Mouse (Mus musculus) MEL (cell line): Measurements from ENCODE around the gene Klf1. TPM values are rescaled to one million over a fixed set of nuclear protein-coding genes. Genes with fewer than 3 reads are reported as not detected.
A peak's percentile ranks its signal among the peaks of the same experiment; 100 is the strongest.

Source experiments
- DNase-seq: peaks from one replicate; pipeline ENCODE4 v3.0.0; 2011; ENCODE audit warnings: low read depth, low spot score
- H3K27ac ChIP-seq: 2 replicates; pipeline ENCODE4 v1.5.1; 2012; ENCODE audit warnings: low read depth, mild to moderate bottlenecking, control low read depth, low read length, moderate library complexity; ENCODE audit not compliant: control insufficient read depth
- H3K27me3 ChIP-seq, 2 experiments: fragments of 150-350 bp in 1 of 2; sonication (generic) in 1 of 2; 2 replicates each; pipeline ENCODE4 v1.6.1; 2012; ENCODE audit warnings: low read length in 2 of 2, mild to moderate bottlenecking in 2 of 2, improper control_type of control experiment in 1 of 2, moderate library complexity in 1 of 2; ENCODE audit not compliant: insufficient read depth in 2 of 2, control insufficient read depth in 1 of 2
- H3K36me3 ChIP-seq, 2 experiments: 2 replicates each; pipeline ENCODE4 v1.6.1; 2012 to 2014; ENCODE audit warnings: low read length in 2 of 2, improper control_type of control experiment in 1 of 2, inconsistent platforms in 1 of 2, mild to moderate bottlenecking in 1 of 2; ENCODE audit not compliant: insufficient read depth in 2 of 2, control insufficient read depth in 1 of 2
- H3K4me1 ChIP-seq, 2 experiments: fragments of 150-350 bp in 1 of 2; sonication (generic) in 1 of 2; 2 replicates each; pipeline ENCODE4 v1.6.1; 2012; ENCODE audit warnings: low read length in 2 of 2, improper control_type of control experiment in 1 of 2, mild to moderate bottlenecking in 1 of 2; ENCODE audit not compliant: insufficient read depth in 2 of 2, control insufficient read depth in 1 of 2
- H3K4me3 ChIP-seq, 2 experiments: fragments of 150-350 bp in 1 of 2; sonication (generic) in 1 of 2; 2 replicates each; pipeline ENCODE4 v1.5.1; 2012; ENCODE audit warnings: low read depth in 2 of 2, low read length in 2 of 2, mild to moderate bottlenecking in 2 of 2, moderate library complexity in 2 of 2, control low read depth in 1 of 2, improper control_type of control experiment in 1 of 2; ENCODE audit not compliant: control insufficient read depth in 1 of 2, insufficient read depth in 1 of 2
- H3K79me2 ChIP-seq: 2 replicates; pipeline ENCODE4 v1.6.1; 2012; ENCODE audit warnings: mild to moderate bottlenecking, low read length, moderate library complexity; ENCODE audit not compliant: control insufficient read depth, poor library complexity, insufficient read depth
- H3K9ac ChIP-seq: 2 replicates; pipeline ENCODE4 v1.6.1; 2012; ENCODE audit warnings: low read depth, mild to moderate bottlenecking, control low read depth, low read length, moderate library complexity; ENCODE audit not compliant: control insufficient read depth, poor library complexity, severe bottlenecking
- H3K9me3 ChIP-seq: fragments of 150-350 bp; sonication (generic); replicated peaks from 2 replicates; pipeline ENCODE4 v1.6.1; 2012; ENCODE audit warnings: mild to moderate bottlenecking, low read length, improper control_type of control experiment, moderate library complexity; ENCODE audit not compliant: insufficient read depth
- BHLHE40 ChIP-seq: IDR thresholded peaks from 2 replicates; pipeline ENCODE4 v1.6.1; 2012; ENCODE audit warnings: low read depth, mild to moderate bottlenecking, inconsistent platforms, low read length, improper control_type of control experiment, borderline replicate concordance
- CHD2 ChIP-seq: IDR thresholded peaks from 2 replicates; pipeline ENCODE4 v1.6.1; 2011; ENCODE audit warnings: low read length, improper control_type of control experiment
- CTCF ChIP-seq, 3 experiments: IDR thresholded peaks in 2 of 3; conservative IDR thresholded peaks in 1 of 3; 2 replicates each; pipeline ENCODE4 v1.5.1; 2011 to 2012; ENCODE audit warnings: low read length in 3 of 3, low read depth in 2 of 3, mild to moderate bottlenecking in 2 of 3, improper control_type of control experiment in 1 of 3, inconsistent platforms in 1 of 3, mixed read lengths in 1 of 3, moderate library complexity in 1 of 3; ENCODE audit not compliant: control insufficient read depth in 1 of 3, insufficient read depth in 1 of 3, poor library complexity in 1 of 3, severe bottlenecking in 1 of 3
- EP300 ChIP-seq, 2 experiments: IDR thresholded peaks; 2 replicates each; pipeline ENCODE4 v1.6.1; 2011; ENCODE audit warnings: improper control_type of control experiment in 2 of 2, low read length in 2 of 2, low read depth in 1 of 2, mild to moderate bottlenecking in 1 of 2
- JUND ChIP-seq: IDR thresholded peaks from 2 replicates; pipeline ENCODE4 v1.6.1; 2011; ENCODE audit warnings: low read depth, mild to moderate bottlenecking, improper control_type of control experiment, low read length
- KAT2A ChIP-seq: conservative IDR thresholded peaks from 2 replicates; pipeline ENCODE4 v1.6.1; 2012; ENCODE audit warnings: low read depth, low read length, improper control_type of control experiment, inconsistent platforms
- MAZ ChIP-seq: IDR thresholded peaks from 2 replicates; pipeline ENCODE4 v1.6.1; 2012; ENCODE audit warnings: low read depth, mild to moderate bottlenecking, inconsistent platforms, low read length, improper control_type of control experiment
- MXI1 ChIP-seq: IDR thresholded peaks from 2 replicates; pipeline ENCODE4 v1.6.1; 2011; ENCODE audit warnings: mild to moderate bottlenecking, low read depth, low read length, improper control_type of control experiment
- MYB ChIP-seq: IDR thresholded peaks from 2 replicates; pipeline ENCODE4 v1.6.1; 2011; ENCODE audit warnings: mild to moderate bottlenecking, low read depth, low read length, improper control_type of control experiment
- POLR2AphosphoS2 ChIP-seq: IDR thresholded peaks from 2 replicates; pipeline ENCODE4 v1.6.1; 2011; ENCODE audit warnings: low read length, improper control_type of control experiment
- TAL1 ChIP-seq: IDR thresholded peaks from 2 replicates; pipeline ENCODE4 v1.6.1; 2012; ENCODE audit warnings: mild to moderate bottlenecking, inconsistent platforms, low read length, moderate library complexity, mixed read lengths
- TBP ChIP-seq: IDR thresholded peaks from 2 replicates; pipeline ENCODE4 v1.8.0; 2011; ENCODE audit warnings: low read depth, low read length, improper control_type of control experiment
- TCF12 ChIP-seq: IDR thresholded peaks from 2 replicates; pipeline ENCODE4 v1.6.1; 2014; ENCODE audit warnings: low read depth, mild to moderate bottlenecking, inconsistent platforms, low read length, improper control_type of control experiment, moderate library complexity
- USF1 ChIP-seq: IDR thresholded peaks from 2 replicates; pipeline ENCODE4 v1.6.1; 2014; ENCODE audit warnings: low read depth, mild to moderate bottlenecking, inconsistent platforms, low read length, improper control_type of control experiment, moderate library complexity
- ZC3H11A ChIP-seq: IDR thresholded peaks from 2 replicates; pipeline ENCODE4 v1.6.1; 2012; ENCODE audit warnings: low read depth, mild to moderate bottlenecking, inconsistent platforms, low read length, improper control_type of control experiment
- ZKSCAN1 ChIP-seq: IDR thresholded peaks from 2 replicates; pipeline ENCODE4 v1.6.1; 2012; ENCODE audit warnings: low read depth, mild to moderate bottlenecking, inconsistent platforms, low read length, improper control_type of control experiment, moderate library complexity
- polyA plus RNA-seq, 2 experiments: library from polyadenylated mRNA; stranded (reverse) in 1 of 2; unstranded in 1 of 2; fragments of >175 nt in 1 of 2; fragments of >200 nt in 1 of 2; gene quantifications; 2 replicates each; pipeline versions ENCODE4 v1.2.1 to v1.2.4; 2012; ENCODE audit warnings: low replicate concordance in 2 of 2, low read depth in 1 of 2; ENCODE audit not compliant: insufficient read length in 2 of 2, insufficient read depth in 1 of 2, missing spikeins in 1 of 2
- total RNA-seq: library from RNA; depleted of rRNA; stranded (reverse); fragments of 300-350 nt; gene quantifications from 2 replicates; pipeline ENCODE4 v1.2.3, GENCODE M21; 2012

Gene Klf1
- total and polyA plus RNA-seq, 3 experiments, result 234 to 262 TPM; not detected in 1

GRCm38 (mm10) chr8:84917781-84918180, 16.1 kb downstream of the Klf1 start:
- H3K36me3 ChIP-seq, result peaks cover 0 to 11% of the 10 kb centered on the region in 2 experiments; a peak in 2 of 4 replicates
- no peak overlapping the region for H3K4me3 ChIP-seq
- DNase-seq, result no peak
- TF ChIP-seq MYB (no peak), POLR2AphosphoS2 (0 out of 2 replicates have a peak, but pooled peaks have one; percentile 12)
- no peaks in the 10 kb centered on the region for H3K9me3 ChIP-seq
- no peaks in the 10 kb centered on the region for H3K27me3 ChIP-seq
- H3K9ac ChIP-seq, result no peak overlapping the region
- no peak overlapping the region for H3K27ac ChIP-seq
- peaks cover 0 to 13% of the 10 kb centered on the region in 2 experiments; a peak in 3 of 4 replicates for H3K4me1 ChIP-seq
- peaks cover 12% of the 10 kb centered on the region for H3K79me2 ChIP-seq

- Histone ChIP-seq H3K9ac (no peak overlapping the region), H3K27ac (no peak overlapping the region)
- no peak for DNase-seq
Measured at GRCm38 (mm10) chr8:84918646-84919045, 16.9 kb downstream of the Klf1 start.

GRCm38 (mm10) chr8:84921596-84921995, 19.9 kb downstream of the Klf1 start:
- TF ChIP-seq TAL1 (no peak), EP300 (IDR thresholded peaks at IDR 0.05; ENCODE audit: low read depth in 1 of 2, low read length in 2 of 2) (no peak), MAZ (no peak), ZC3H11A (no peak), JUND (no peak), TCF12 (no peak), MXI1 (no peak), CHD2 (no peak), ZKSCAN1 (no peak), BHLHE40 (no peak), KAT2A (no peak)
- Histone ChIP-seq H3K79me2 (no peaks in the 10 kb centered on the region), H3K9me3 (no peaks in the 10 kb centered on the region), H3K4me3 (no peak overlapping the region), H3K4me1 (peaks cover 9 to 27% of the 10 kb centered on the region in 2 experiments; a peak in 3 of 4 replicates), H3K27ac (no peak overlapping the region), H3K27me3 (no peaks in the 10 kb centered on the region), H3K9ac (no peak overlapping the region), H3K36me3 (peaks cover 0 to 18% of the 10 kb centered on the region in 2 experiments; a peak in 2 of 4 replicates)
- DNase-seq, result no peak

More at GRCm38 (mm10) chr8:84918646-84919045, 16.9 kb downstream of the Klf1 start:
- Histone ChIP-seq H3K4me1 (peaks cover 0 to 15% of the 10 kb centered on the region in 2 experiments; a peak in 3 of 4 replicates), H3K79me2 (peaks cover 12% of the 10 kb centered on the region), H3K36me3 (peaks cover 0 to 13% of the 10 kb centered on the region in 2 experiments; a peak in 2 of 4 replicates), H3K4me3 (no peak overlapping the region), H3K27me3 (no peaks in the 10 kb centered on the region), H3K9me3 (no peaks in the 10 kb centered on the region)
- no peak for TF ChIP-seq TBP
- no peak for TF ChIP-seq CTCF (IDR thresholded peaks at IDR 0.05 in 2 of 3, conservative IDR thresholded peaks at IDR 0.05 in 1 of 3; ENCODE audit: control insufficient read depth in 1 of 3, insufficient read depth in 1 of 3, low read depth in 2 of 3, low read length in 3 of 3, poor library complexity in 1 of 3, severe bottlenecking in 1 of 3)
- no peak for TF ChIP-seq MAZ
- no peak for TF ChIP-seq USF1
